Mouse (Mus musculus) spleen, adult 2 months (tissue): ENCODE results near the gene Tm7sf3. TPM values are rescaled to one million over a fixed set of nuclear protein-coding genes. Genes with fewer than 3 reads are reported as not detected.

Experiments
- DNase-seq, 2 experiments: peaks; one replicate each; pipeline versions ENCODE4 v3.0.0 to v3.0.0-alpha.2; 2012 to 2021; ENCODE audit warnings: low spot score in 2 of 2, low read depth in 1 of 2
- H3K27ac ChIP-seq: fragments of 200-500 bp; 2 replicates; pipeline ENCODE4 v1.5.1; 2012; ENCODE audit warnings: low read length, inconsistent platforms; ENCODE audit not compliant: insufficient read depth
- H3K27me3 ChIP-seq: fragments of 200-500 bp; 2 replicates; pipeline ENCODE4 v1.6.1; 2012; ENCODE audit warnings: mild to moderate bottlenecking, moderate library complexity, low read length, inconsistent platforms; ENCODE audit not compliant: control insufficient read depth, insufficient read depth
- H3K36me3 ChIP-seq: fragments of 200-500 bp; 2 replicates; pipeline ENCODE4 v1.6.1; 2012; ENCODE audit warnings: mild to moderate bottlenecking, low read length, inconsistent platforms; ENCODE audit not compliant: control insufficient read depth, insufficient read depth
- H3K4me1 ChIP-seq: fragments of 200-500 bp; 2 replicates; pipeline ENCODE4 v1.6.1; 2011; ENCODE audit warnings: inconsistent platforms; ENCODE audit not compliant: control insufficient read depth, insufficient read depth, insufficient read length
- H3K4me3 ChIP-seq: fragments of 200-500 bp; 2 replicates; pipeline ENCODE4 v1.5.1; 2011; ENCODE audit warnings: mild to moderate bottlenecking, inconsistent platforms; ENCODE audit not compliant: insufficient read depth, insufficient read length; ENCODE audit errors: extremely low read depth
- CTCF ChIP-seq: fragments of 200-500 bp; IDR thresholded peaks from 2 replicates; pipeline ENCODE4 v1.5.1; 2011; ENCODE audit warnings: mild to moderate bottlenecking, inconsistent platforms; ENCODE audit not compliant: insufficient read depth, insufficient read length, insufficient replicate concordance; ENCODE audit errors: extremely low read depth
- POLR2A ChIP-seq: fragments of 200-500 bp; IDR thresholded peaks from 2 replicates; pipeline ENCODE4 v1.6.1; 2011; ENCODE audit warnings: low read depth, low read length, inconsistent platforms
- WGBS: fragments of 180-500 bp; shearing (Covaris S2); methylation state at CpG from one replicate; pipeline ENCODE4 v1.1.7; 2018; 5-methylcytosine and 5-hydroxymethylcytosine counted together
- polyA plus RNA-seq: library from polyadenylated mRNA; depleted of rRNA; stranded (reverse); fragments of >200 nt; gene quantifications from 2 replicates; pipeline ENCODE4 v1.2.3, GENCODE M21; 2012

Tm7sf3 gene
- polyA plus RNA-seq, 1 experiment = 8.5 TPM

- WGBS = 46% methylated on average over 7 of the region's 7 CpGs
Measured at GRCm38 (mm10) chr6:146640068-146640965, 2.3 kb downstream of the Tm7sf3 start.

DNA sequence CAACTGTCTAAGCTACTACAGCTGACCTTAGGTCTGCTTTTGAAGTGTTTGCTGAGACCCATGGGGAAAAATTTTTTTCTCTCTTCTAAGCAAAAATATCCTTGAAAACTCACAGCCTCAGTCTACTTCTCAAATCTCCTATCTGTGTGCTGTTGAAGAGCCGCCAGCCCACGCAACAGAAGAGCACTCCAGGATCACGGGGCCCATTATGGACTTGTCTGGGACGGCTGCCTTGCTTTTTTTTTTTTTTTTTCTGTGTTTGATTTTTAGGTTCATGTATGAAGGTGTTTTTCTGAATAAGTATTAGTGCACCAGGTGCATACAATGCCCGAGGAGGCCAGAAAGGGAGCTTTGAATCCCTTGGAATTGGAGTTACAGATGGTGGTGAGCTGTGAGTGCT, 6.1 kb downstream of the Tm7sf3 start:
- DNase-seq = no peak
- TF ChIP-seq POLR2A = no peak
- TF ChIP-seq CTCF = no peak
- H3K4me3 ChIP-seq = no peak overlapping the region
- WGBS = 92% methylated on average over 5 of the region's 5 CpGs
- peaks cover 5% of the 10 kb centered on the region; the same call in 1 of the 2 replicates for H3K4me1 ChIP-seq
- no peaks in the 10 kb centered on the region for H3K27me3 ChIP-seq
- no peaks in the 10 kb centered on the region for H3K36me3 ChIP-seq
- H3K27ac ChIP-seq = no peak overlapping the region

More at GRCm38 (mm10) chr6:146640068-146640965, 2.3 kb downstream of the Tm7sf3 start:
- TF ChIP-seq CTCF = no peak
- Histone ChIP-seq H3K36me3 (no peaks in the 10 kb centered on the region), H3K27ac (no peak overlapping the region), H3K4me1 (peaks cover 6% of the 10 kb centered on the region), H3K27me3 (no peaks in the 10 kb centered on the region), H3K4me3 (no peak overlapping the region)
- DNase-seq = no peak

DNA sequence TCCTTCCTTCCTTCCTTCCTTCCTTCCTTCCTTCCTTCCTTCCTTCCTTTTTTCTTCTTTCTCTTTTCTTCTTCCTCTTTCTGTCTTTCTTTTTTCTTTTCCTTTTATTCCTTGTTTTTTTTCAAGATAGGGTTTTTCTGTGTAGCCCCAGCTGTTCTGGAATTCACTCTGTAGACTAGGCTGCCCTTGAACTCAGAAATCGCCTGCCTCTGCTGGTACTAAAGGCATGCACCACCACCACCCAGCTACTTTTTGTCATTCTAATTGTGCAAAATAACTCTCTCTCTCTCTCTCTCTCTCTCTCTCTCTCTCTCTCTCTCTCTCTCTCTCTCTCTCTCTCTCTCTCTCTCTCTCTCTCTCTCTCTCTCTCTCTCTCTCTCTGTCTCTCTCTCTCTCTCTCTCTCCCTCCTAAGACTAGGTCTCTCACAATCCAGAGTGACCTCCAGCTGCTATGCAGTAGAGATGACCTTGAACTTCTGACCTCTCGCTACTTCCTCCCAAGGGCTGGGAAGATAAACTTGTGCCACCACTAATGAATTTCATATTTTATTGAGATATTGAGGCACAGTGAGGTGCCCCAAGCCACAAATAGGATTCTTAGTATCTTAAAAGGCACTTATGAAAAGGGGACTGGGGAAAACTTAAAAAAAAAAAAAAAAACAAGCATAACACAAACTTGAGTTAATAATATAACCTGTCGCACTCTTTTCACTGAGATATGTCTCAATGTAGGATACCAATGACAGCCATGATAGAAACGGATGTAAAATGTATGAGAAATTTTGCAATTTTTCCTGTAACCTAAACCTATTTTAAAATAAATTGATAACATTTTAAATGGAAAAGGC, 7.6 kb downstream of the Tm7sf3 start:
- 76% methylated on average over 4 of the region's 4 CpGs for WGBS
- Histone ChIP-seq H3K4me3 (no peak overlapping the region), H3K36me3 (no peaks in the 10 kb centered on the region), H3K27me3 (no peaks in the 10 kb centered on the region), H3K27ac (no peak overlapping the region), H3K4me1 (peaks cover 5% of the 10 kb centered on the region; the same call in 1 of the 2 replicates)
- DNase-seq = no peak
- TF ChIP-seq POLR2A (no peak), CTCF (no peak)

GRCm38 (mm10) chr6:146634015-146634722, 8.5 kb downstream of the Tm7sf3 start:
- Histone ChIP-seq H3K36me3 (no peaks in the 10 kb centered on the region), H3K4me1 (peaks cover 5% of the 10 kb centered on the region; the same call in 1 of the 2 replicates), H3K4me3 (peak overlapping the region; percentile 71), H3K27me3 (no peaks in the 10 kb centered on the region), H3K27ac (peak overlapping the region; percentile 49)
- peak; percentile 59 to 60 for DNase-seq
- under 1% methylated on average over 81 of the region's 82 CpGs for WGBS
- TF ChIP-seq POLR2A (no peak), CTCF (no peak)

- Histone ChIP-seq H3K4me1 (peaks cover 5% of the 10 kb centered on the region; the same call in 1 of the 2 replicates), H3K27me3 (no peaks in the 10 kb centered on the region), H3K27ac (peak overlapping the region; percentile 49; the same call in 1 of the 2 replicates), H3K4me3 (peak overlapping the region; percentile 71), H3K36me3 (no peaks in the 10 kb centered on the region)
- WGBS = 15% methylated on average over 14 of the region's 14 CpGs
- DNase-seq = no peak
- TF ChIP-seq CTCF (no peak), POLR2A (no peak)
Measured at GRCm38 (mm10) chr6:146633629-146634014, 9.0 kb downstream of the Tm7sf3 start.

DNA sequence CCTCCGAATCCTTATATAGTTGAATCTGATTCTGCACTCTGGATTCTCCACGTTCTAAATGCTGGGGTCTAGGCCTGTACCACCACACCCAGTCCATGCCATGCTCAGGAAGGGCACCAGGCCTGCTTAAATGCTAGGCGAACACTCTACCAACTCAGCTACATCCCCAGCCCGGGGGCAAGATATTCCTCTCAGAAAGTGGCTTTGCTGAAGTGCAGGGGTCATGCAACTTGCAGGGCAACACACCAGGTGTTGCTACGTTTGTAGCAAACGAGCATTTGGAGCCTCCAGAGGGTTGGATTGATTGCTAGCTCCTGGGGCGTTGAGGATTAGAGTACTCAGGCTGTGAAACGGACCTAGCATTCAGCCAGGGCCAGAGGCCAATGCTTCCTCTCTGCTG, 9.5 kb downstream of the Tm7sf3 start:
- 68% methylated on average over 8 of the region's 8 CpGs for WGBS
- H3K36me3 ChIP-seq = no peaks in the 10 kb centered on the region

More for the DNA sequence above, 9.5 kb downstream of the Tm7sf3 start:
- DNase-seq = no peak
- Histone ChIP-seq H3K27ac (no peak overlapping the region), H3K27me3 (no peaks in the 10 kb centered on the region), H3K4me3 (no peak overlapping the region), H3K4me1 (peaks cover 5% of the 10 kb centered on the region; the same call in 1 of the 2 replicates)
- TF ChIP-seq CTCF (no peak), POLR2A (no peak)
